Mouse (Mus musculus): ENCODE data around the gene Pyroxd1.

GRCm38 (mm10) chr6:142343561-142343960, 1.9 kb upstream of the Pyroxd1 start:
- peak; percentile 85 for TF ChIP-seq ZC3H11A (IDR thresholded peaks at IDR 0.05; ENCODE audit: low read depth, low read length)
- no peak for TF ChIP-seq EP300 (IDR thresholded peaks at IDR 0.05; ENCODE audit: low read depth in 1 of 2, low read length in 2 of 2)
- TF ChIP-seq MAX (IDR thresholded peaks at IDR 0.05; ENCODE audit: low read length) = no peak
- no peak for TF ChIP-seq HCFC1 (IDR thresholded peaks at IDR 0.05; ENCODE audit: low read depth, low read length)
- TF ChIP-seq E2F4 (IDR thresholded peaks at IDR 0.05; ENCODE audit: borderline replicate concordance, low read depth, low read length) = no peak
- TF ChIP-seq CTCF (IDR thresholded peaks at IDR 0.05 in 2 of 3, conservative IDR thresholded peaks at IDR 0.05 in 1 of 3; ENCODE audit: control insufficient read depth in 1 of 3, insufficient read depth in 1 of 3, low read depth in 2 of 3, low read length in 3 of 3, poor library complexity in 1 of 3, severe bottlenecking in 1 of 3) = peak; percentile 65 to 69 (median 69)
- no peak for TF ChIP-seq ZNF384 (IDR thresholded peaks at IDR 0.05; ENCODE audit: low read depth, low read length)
- TF ChIP-seq USF1 (IDR thresholded peaks at IDR 0.05; ENCODE audit: low read depth, low read length) = no peak
- TF ChIP-seq USF2 (IDR thresholded peaks at IDR 0.05; ENCODE audit: borderline replicate concordance in 1 of 2, insufficient read depth in 1 of 2, low read depth in 1 of 2, low read length in 2 of 2) = no peak
- TF ChIP-seq NELFE (IDR thresholded peaks at IDR 0.05; ENCODE audit: low read depth, low read length) = no peak
- no peak for TF ChIP-seq MEF2A (IDR thresholded peaks at IDR 0.05; ENCODE audit: extremely low read depth, insufficient replicate concordance, low read depth, low read length, poor library complexity, severe bottlenecking)
- TF ChIP-seq GABPA (IDR thresholded peaks at IDR 0.05; ENCODE audit: low read depth, low read length) = no peak
- no peak for TF ChIP-seq POLR2AphosphoS2 (IDR thresholded peaks at IDR 0.05; ENCODE audit: low read length)
- no peak for TF ChIP-seq POLR2A (IDR thresholded peaks at IDR 0.05; ENCODE audit: control insufficient read depth in 1 of 2, insufficient read depth in 1 of 2, low read depth in 1 of 2, low read length in 2 of 2, poor library complexity in 1 of 2)

Data from MEL (cell line).